Mouse (Mus musculus) cortical plate, adult 2 months (tissue): ENCODE data around the gene C1qtnf6.

Source experiments
- CTCF ChIP-seq: fragments of 200-500 bp; IDR thresholded peaks from 2 replicates; pipeline ENCODE4 v1.5.1; 2011; ENCODE audit warnings: mild to moderate bottlenecking, control low read depth, low read length; ENCODE audit not compliant: insufficient read depth; ENCODE audit errors: extremely low read depth
- POLR2A ChIP-seq: fragments of 200-500 bp; IDR thresholded peaks from 2 replicates; pipeline ENCODE4 v1.6.1; 2011; ENCODE audit warnings: mild to moderate bottlenecking, low read length, control low read depth; ENCODE audit not compliant: insufficient read depth; ENCODE audit errors: extremely low read depth

GRCm38 (mm10) chr15:78489906-78490305, 41.3 kb downstream of the C1qtnf6 start:
- TF ChIP-seq CTCF (no peak), POLR2A (no peak)
